Mouse (Mus musculus) forebrain, embryonic 11.5 days (tissue): ENCODE measurements around the gene Olfr435. TPM values are rescaled to one million over a fixed set of nuclear protein-coding genes. Genes with fewer than 3 reads are reported as not detected.

Experiments
- ATAC-seq: fragments of 200-750 bp; cut with Nextera tagmentation; replicated peaks from 2 replicates; pipeline ENCODE4 v1.8.0; 2017; ENCODE audit warnings: moderate TSS enrichment; ENCODE audit not compliant: low FRiP score
- DNase-seq: peaks from one replicate; pipeline ENCODE4 v3.0.0-alpha.2; 2017; ENCODE audit warnings: low spot score
- H3K27ac ChIP-seq: fragments of 300-500 bp; sonication (generic); 2 replicates; pipeline ENCODE4 v1.5.1; 2014; ENCODE audit warnings: low read depth, low read length
- H3K27me3 ChIP-seq: fragments of 300-500 bp; sonication (generic); 2 replicates; pipeline ENCODE4 v1.6.1; 2014; ENCODE audit warnings: mild to moderate bottlenecking, low read length, mixed read lengths; ENCODE audit not compliant: control insufficient read depth, insufficient read depth
- H3K36me3 ChIP-seq: fragments of 300-500 bp; sonication (generic); 2 replicates; pipeline ENCODE4 v1.6.1; 2014; ENCODE audit warnings: mild to moderate bottlenecking, low read length, moderate library complexity, mixed read lengths; ENCODE audit not compliant: control insufficient read depth, insufficient read depth
- H3K4me1 ChIP-seq: fragments of 300-500 bp; sonication (generic); replicated peaks from 2 replicates; pipeline ENCODE4 v1.6.1; 2014; ENCODE audit warnings: low read length, mixed read lengths; ENCODE audit not compliant: control insufficient read depth, insufficient read depth
- H3K4me2 ChIP-seq: fragments of 300-500 bp; sonication (generic); 2 replicates; pipeline ENCODE4 v1.6.1; 2014; ENCODE audit warnings: low read depth, mild to moderate bottlenecking, low read length, moderate library complexity, mixed read lengths; ENCODE audit not compliant: severe bottlenecking
- H3K4me3 ChIP-seq: fragments of 300-500 bp; sonication (generic); 2 replicates; pipeline ENCODE4 v1.5.1; 2014; ENCODE audit warnings: low read depth, low read length
- H3K9ac ChIP-seq: fragments of 300-500 bp; sonication (generic); 2 replicates; pipeline ENCODE4 v1.6.1; 2014; ENCODE audit warnings: low read length
- H3K9me3 ChIP-seq: fragments of 300-500 bp; sonication (generic); 2 replicates; pipeline ENCODE4 v1.6.1; 2016; ENCODE audit warnings: low read length, mixed read lengths; ENCODE audit not compliant: control insufficient read depth
- WGBS: fragments of 180-500 bp; shearing (Covaris S2); extraction: QIAGEN DNeasy Blood & Tissue Kit; methylation state at CpG from one replicate; pipeline ENCODE4 v1.1.7; 2014; 5-methylcytosine and 5-hydroxymethylcytosine counted together
- polyA plus RNA-seq: library from polyadenylated mRNA; unstranded; fragments of >200 nt; fragmentation: Nextera tagmentation; extraction: Ambion mirVana; gene quantifications from 2 replicates; pipeline ENCODE4 v1.2.1, GENCODE M21; 2014

Olfr435 gene
- not detected in 2 replicates for polyA plus RNA-seq

GRCm38 (mm10) chr6:43196781-43197180 is at the start of gene Olfr435:
Olfr435 (plus strand) TSS chr6:43197146.
- DNase-seq: no peak
- Histone ChIP-seq H3K27ac (no peak within 1 kb of the TSS), H3K4me3 (no peak within 1 kb of the TSS), H3K9me3 (no peaks in the 10 kb centered on the region), H3K9ac (no peak within 1 kb of the TSS), H3K4me1 (no peaks in the 10 kb centered on the region), H3K36me3 (no peaks in the 10 kb centered on the region), H3K4me2 (no peak within 1 kb of the TSS), H3K27me3 (no peaks in the 10 kb centered on the region)
- ATAC-seq: no peak

DNA sequence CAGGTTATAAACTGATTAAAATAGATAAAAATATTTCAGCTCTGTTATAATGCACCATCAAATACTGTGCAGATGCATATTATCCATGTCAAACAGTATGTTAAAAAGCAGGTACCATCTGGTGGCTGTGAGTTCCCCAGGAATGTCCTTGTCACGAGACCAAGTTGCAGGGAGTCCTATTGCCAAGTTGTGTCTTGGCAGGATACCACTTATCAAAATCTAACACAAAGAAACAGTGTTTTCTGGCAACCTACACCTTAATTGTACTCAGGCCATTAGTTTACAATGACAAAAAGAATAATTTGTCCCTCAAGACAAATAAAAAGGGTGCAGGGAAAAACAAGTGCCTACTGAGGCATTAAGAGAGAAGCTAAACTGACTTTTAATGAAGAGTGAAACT is 37.4 kb upstream of the Olfr435 start:
- no peaks in the 10 kb centered on the region for H3K4me1 ChIP-seq
- no peak for ATAC-seq
- no peak overlapping the region for H3K27ac ChIP-seq
- H3K4me2 ChIP-seq: no peak overlapping the region
- H3K27me3 ChIP-seq: no peaks in the 10 kb centered on the region
- H3K9me3 ChIP-seq: no peaks in the 10 kb centered on the region
- no peak for DNase-seq
- H3K4me3 ChIP-seq: no peak overlapping the region
- no peak overlapping the region for H3K9ac ChIP-seq
- 65% methylated on average over 1 of the region's 1 CpGs for WGBS
- no peaks in the 10 kb centered on the region for H3K36me3 ChIP-seq

DNA sequence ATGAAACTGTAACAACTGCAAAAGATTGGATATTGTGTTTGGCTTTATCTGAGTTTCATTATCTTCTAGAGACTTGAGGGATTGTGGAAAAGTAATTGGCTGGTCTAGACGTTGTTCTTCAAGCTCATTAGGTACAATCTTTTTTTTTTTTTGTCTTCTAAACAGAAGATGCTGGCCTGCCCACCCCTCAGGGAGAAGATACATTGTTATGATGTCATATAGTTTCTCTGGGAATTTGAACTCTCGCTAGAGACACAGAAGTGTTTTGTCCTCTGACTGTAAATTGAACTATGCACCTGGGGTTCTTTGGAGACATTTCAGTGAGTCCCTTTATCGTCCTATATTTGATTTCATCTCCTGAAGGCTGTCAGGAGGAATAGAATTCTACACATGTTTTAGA is 34.0 kb upstream of the Olfr435 start, which contains the start of gene Olfr437:
TSS of gene Olfr437 (plus strand) at position 301 of the 400 bp plus-strand sequence.
- ATAC-seq (no peak), DNase-seq (no peak)
- H3K4me3 ChIP-seq: no peak within 1 kb of the TSS
- no peak within 1 kb of the TSS for H3K9ac ChIP-seq
- H3K9me3 ChIP-seq: no peaks in the 10 kb centered on the region
- 62% methylated on average over 3 of the region's 3 CpGs for WGBS
- no peaks in the 10 kb centered on the region for H3K27me3 ChIP-seq
- H3K27ac ChIP-seq: no peak within 1 kb of the TSS
- H3K4me2 ChIP-seq: no peak within 1 kb of the TSS
- H3K36me3 ChIP-seq: no peaks in the 10 kb centered on the region
- H3K4me1 ChIP-seq: no peaks in the 10 kb centered on the region

DNA sequence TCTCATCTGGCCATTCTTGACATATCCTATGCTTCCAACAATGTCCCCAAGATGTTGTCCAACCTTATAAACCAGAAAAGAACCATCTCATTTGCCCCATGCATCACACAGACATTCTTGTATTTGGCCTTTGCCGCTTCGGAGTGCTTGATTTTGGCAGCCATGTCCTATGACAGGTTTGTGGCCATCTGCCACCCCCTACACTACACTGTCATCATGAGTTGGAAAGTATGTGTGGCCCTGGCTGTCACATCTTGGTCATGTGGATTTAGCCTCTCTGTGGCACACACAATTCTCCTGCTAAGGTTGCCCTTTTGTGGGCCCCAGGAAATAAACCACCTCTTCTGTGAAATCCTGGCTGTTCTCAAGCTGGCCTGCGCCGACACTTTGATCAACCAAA is 29.7 kb upstream of the Olfr435 start:
- no peak for DNase-seq
- 91% methylated on average over 4 of the region's 4 CpGs for WGBS
- Histone ChIP-seq H3K27me3 (no peaks in the 10 kb centered on the region), H3K4me3 (no peak overlapping the region), H3K9ac (no peak overlapping the region), H3K27ac (no peak overlapping the region), H3K9me3 (no peaks in the 10 kb centered on the region), H3K4me2 (no peak overlapping the region), H3K36me3 (no peaks in the 10 kb centered on the region), H3K4me1 (no peaks in the 10 kb centered on the region)
- ATAC-seq: no peak

DNA sequence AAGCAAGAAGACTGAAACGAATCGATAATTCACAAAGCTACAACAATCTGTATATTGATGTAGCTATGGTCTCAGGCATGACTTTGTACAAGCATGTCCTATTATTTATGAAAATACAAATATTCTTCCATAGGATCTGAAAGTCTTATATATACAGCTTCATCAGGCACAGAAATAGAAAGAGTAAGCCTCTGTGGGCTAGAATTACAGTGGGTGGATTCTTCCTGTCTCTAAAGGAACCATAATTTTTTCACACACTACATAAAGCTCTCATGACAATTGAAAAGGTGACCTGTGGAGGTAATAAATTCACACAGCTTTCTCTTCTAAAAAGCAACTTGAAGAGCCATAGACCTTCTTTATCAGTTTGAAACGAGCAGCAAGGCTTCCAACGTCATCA is 25.1 kb upstream of the Olfr435 start, which contains the start of gene Olfr13:
TSS of gene Olfr13 (plus strand) at position 301 of the 400 bp plus-strand sequence.
- ATAC-seq (no peak), DNase-seq (no peak)
- no peak within 1 kb of the TSS for H3K4me3 ChIP-seq
- H3K9me3 ChIP-seq: no peaks in the 10 kb centered on the region
- no peaks in the 10 kb centered on the region for H3K4me1 ChIP-seq
- H3K9ac ChIP-seq: no peak within 1 kb of the TSS
- no peak within 1 kb of the TSS for H3K4me2 ChIP-seq
- H3K27me3 ChIP-seq: no peaks in the 10 kb centered on the region
- no peaks in the 10 kb centered on the region for H3K36me3 ChIP-seq
- 76% methylated on average over 4 of the region's 4 CpGs for WGBS
- no peak within 1 kb of the TSS for H3K27ac ChIP-seq

DNA sequence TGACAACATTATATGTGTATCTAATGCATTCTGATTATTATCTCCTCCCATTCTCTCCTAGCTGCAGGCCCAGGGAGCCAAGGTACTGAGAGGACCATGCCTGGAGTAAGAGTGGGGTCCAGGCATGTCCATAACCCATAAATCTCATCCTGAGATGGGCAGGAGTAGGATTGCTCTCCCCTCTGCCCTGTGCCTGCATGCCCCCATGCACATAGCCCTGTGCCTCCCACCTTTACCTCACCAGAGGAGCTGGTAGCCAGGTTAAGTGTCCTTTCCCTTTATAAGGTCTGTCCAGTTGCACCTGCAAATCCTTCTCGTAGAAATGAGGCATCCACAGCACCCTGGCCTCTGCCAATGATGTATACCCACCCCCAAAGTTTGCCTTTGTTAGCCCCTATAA is 18.8 kb upstream of the Olfr435 start:
- no peak overlapping the region for H3K4me3 ChIP-seq
- H3K9me3 ChIP-seq: no peaks in the 10 kb centered on the region
- H3K27me3 ChIP-seq: no peaks in the 10 kb centered on the region
- 76% methylated on average over 1 of the region's 1 CpGs for WGBS
- DNase-seq: no peak
- ATAC-seq: no peak
- H3K36me3 ChIP-seq: no peaks in the 10 kb centered on the region
- no peak overlapping the region for H3K27ac ChIP-seq
- H3K4me1 ChIP-seq: no peaks in the 10 kb centered on the region
- H3K4me2 ChIP-seq: no peak overlapping the region
- no peak overlapping the region for H3K9ac ChIP-seq

GRCm38 (mm10) chr6:43178584-43179501 is 18.1 kb upstream of the Olfr435 start:
- no peak for ATAC-seq

GRCm38 (mm10) chr6:43190986-43191385 is 6.0 kb upstream of the Olfr435 start:
- ATAC-seq (no peak), DNase-seq (no peak)
- H3K4me1 ChIP-seq: no peaks in the 10 kb centered on the region
- H3K9me3 ChIP-seq: no peaks in the 10 kb centered on the region
- WGBS: 90% methylated on average over 3 of the region's 3 CpGs
- H3K36me3 ChIP-seq: no peaks in the 10 kb centered on the region
- H3K4me3 ChIP-seq: no peak overlapping the region
- H3K9ac ChIP-seq: no peak overlapping the region
- H3K27me3 ChIP-seq: no peaks in the 10 kb centered on the region
- no peak overlapping the region for H3K4me2 ChIP-seq
- no peak overlapping the region for H3K27ac ChIP-seq

More at GRCm38 (mm10) chr6:43178584-43179501, 18.1 kb upstream of the Olfr435 start:
- H3K27me3 ChIP-seq: no peaks in the 10 kb centered on the region
- H3K9me3 ChIP-seq: no peaks in the 10 kb centered on the region
- DNase-seq: no peak
- WGBS: 75% methylated on average over 6 of the region's 6 CpGs
- no peaks in the 10 kb centered on the region for H3K4me1 ChIP-seq
- no peaks in the 10 kb centered on the region for H3K36me3 ChIP-seq
- H3K9ac ChIP-seq: no peak overlapping the region
- H3K4me2 ChIP-seq: no peak overlapping the region
- no peak overlapping the region for H3K4me3 ChIP-seq
- H3K27ac ChIP-seq: no peak overlapping the region

DNA sequence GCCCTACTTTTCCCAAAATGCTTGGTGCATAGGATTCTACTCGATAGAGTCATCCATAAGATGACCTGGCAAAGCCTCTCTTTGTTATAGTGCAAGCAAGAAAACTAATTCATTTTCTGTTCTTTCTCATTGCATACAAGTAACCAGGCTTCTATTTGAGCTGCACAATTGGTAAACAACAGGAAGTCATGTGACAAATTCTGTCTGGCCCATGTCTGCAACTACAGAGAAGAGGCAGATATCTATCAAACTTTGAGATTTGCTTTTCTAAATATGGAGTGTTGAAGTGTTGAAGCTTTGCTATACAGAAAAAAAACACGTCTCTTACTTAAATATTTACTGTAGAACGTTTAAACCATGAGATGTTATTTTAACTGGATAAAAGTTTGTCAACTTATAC is 1.1 kb downstream of the Olfr435 start:
- H3K9me3 ChIP-seq: no peaks in the 10 kb centered on the region
- H3K4me2 ChIP-seq: no peak overlapping the region
- no peak overlapping the region for H3K4me3 ChIP-seq
- H3K27me3 ChIP-seq: no peaks in the 10 kb centered on the region
- H3K4me1 ChIP-seq: no peaks in the 10 kb centered on the region
- no peak for DNase-seq
- H3K36me3 ChIP-seq: no peaks in the 10 kb centered on the region
- H3K9ac ChIP-seq: no peak overlapping the region
- no peak for ATAC-seq
- 85% methylated on average over 3 of the region's 3 CpGs for WGBS
- H3K27ac ChIP-seq: no peak overlapping the region
